Mouse (Mus musculus) B cell, adult 2 months (primary cell): Measurements from ENCODE around the gene Kmt2b.

Experiments used
- DNase-seq, 2 experiments: peaks; one replicate each; pipeline ENCODE4 v3.0.0; 2022

Kmt2b gene

GRCm38 (mm10) chr7:30588676-30589434 is at the start of gene Kmt2b:
TSS of gene Kmt2b (minus strand) at chr7:30588726.
- DNase-seq: peak; percentile 90

DNA sequence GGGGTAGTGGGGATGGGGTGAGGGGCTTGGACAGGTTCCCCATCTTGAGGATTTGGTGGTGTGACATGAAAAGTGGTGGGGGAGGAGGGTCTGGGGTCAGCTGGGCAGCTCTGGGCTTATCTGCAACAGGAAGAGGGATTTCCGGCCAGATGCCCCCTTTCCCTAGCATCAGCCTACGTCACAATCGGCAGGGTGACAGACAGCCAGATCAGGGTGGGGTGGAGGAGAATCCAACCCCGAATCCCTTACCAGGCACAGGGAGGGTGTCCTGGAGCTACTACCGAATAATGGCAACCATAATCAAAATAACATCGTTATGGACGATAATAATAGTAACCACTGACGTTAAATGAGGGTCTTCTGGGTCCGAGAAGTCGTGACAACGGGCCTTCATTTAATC is 47.9 kb upstream of the Kmt2b start:
- DNase-seq: no peak

DNA sequence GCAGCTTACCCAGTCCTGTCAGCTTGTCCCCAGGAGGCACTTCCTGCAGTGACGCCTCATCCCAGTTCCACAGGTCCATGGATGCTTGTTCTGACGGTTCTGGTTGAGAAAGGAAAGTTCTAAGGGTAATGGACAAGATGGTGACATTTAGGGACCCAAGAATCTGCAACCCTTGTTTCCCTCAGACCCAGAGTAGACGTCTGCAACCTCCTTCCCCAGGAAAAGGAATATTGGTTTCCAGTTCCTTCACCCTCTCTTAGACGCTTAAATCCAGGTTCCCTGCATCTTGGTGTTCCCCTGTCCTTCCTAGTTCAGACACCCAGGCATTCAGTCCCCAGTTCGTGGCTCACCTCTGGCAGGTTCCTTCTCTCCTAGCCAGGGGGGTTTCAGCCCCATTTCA is 47.2 kb upstream of the Kmt2b start, which contains the start of gene Etv2:
Gene Etv2 (minus strand): TSS at position 101 of the 400 bp plus-strand sequence.
- DNase-seq: no peak

DNA sequence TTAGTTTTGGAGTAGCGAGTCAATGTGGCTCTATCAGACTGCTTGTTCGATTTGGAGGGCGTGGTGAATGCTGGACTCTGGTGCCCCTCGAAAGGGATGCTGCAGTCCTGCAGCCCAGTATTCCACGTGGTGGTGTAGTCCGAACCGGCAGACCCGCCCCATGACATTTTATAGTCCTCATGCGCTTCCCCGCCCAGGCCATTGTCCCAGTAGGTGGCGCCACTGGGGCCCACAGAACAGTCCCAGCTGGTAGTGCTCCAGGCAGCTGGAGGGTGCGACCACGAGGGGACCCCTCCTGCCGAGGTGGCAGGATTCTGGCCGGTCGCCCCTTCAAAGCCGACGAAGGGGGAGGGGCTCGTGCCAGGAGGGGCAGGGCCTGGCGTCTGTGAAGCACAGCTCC is 46.1 kb upstream of the Kmt2b start:
- peak; percentile 81 to 83 for DNase-seq

DNA sequence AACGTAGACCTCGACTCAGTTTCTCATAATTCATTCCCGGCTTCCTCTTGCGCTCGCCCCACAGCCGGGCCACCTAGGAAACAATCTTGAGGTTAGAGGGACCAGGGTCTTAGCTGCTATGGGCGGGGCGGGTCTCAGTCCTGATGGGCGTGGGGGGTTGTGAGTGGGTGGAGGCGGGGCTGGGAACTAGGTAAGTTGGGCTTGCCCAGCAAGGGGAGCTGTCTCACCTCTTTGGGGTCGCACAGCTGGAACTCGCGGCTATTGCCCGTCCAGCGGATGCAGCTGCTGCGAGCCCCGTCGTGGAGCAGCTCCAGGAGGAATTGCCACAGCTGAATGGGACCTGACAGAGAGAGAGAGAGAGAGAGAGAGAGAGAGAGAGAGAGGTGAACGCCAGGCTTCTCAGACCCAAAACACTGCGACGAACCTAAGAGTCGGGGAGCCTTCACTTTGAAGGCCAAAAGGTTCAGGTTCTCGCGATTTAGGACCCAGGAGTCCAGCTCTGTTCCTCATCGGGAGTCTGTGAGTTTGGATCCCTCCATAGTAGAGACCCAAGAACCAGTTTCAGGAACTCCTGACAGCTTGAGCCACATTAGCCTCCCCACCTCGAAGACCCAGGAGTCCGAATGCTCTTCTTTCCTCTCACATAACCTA is 45.4 kb upstream of the Kmt2b start:
- no peak for DNase-seq

DNA sequence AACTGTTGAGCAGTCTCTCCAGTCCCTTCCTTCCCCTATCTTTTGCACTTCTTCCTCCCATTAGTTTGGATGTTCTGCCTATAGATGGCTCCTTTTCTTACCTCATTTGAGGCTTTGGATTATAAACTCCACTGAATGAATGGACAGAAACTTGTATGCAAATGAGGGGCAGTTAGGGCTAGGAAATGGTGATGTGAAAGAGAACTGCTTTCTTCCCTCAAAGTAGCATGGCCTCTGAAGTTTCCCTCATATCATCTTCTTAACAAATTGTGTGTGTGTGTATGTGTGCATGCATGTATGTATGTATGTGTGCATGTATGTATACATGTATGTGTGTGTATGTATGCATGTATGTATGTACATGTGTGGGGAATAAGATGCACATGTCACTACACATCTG is 40.5 kb upstream of the Kmt2b start:
- no peak for DNase-seq

DNA sequence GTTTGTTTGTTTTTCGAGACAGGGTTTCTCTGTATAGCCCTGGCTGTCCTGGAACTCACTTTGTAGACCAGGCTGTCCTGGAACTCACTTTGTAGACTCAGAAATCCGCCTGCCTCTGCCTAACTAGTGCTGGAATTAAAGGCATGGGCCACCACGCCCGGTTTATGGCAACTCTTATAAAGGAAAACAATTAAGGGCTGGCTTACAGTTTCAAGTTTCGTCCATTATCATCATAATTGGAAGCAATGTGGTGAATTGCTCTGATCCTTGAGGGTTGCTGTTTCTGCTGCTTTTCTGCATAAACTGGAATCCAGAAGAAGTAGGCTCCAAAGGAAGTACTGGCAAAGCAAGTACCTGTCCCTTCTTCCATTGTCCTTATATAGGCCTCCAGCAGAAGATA is 38.1 kb upstream of the Kmt2b start:
- no peak for DNase-seq

- DNase-seq: peak; percentile 86 to 87
Observed at GRCm38 (mm10) chr7:30625530-30626384, 37.2 kb upstream of the Kmt2b start, which contains the start of gene Cox6b1. TSS of gene Cox6b1 (minus strand) at chr7:30626151.

GRCm38 (mm10) chr7:30619202-30619601 is 30.7 kb upstream of the Kmt2b start:
- peak; percentile 65 to 68 for DNase-seq

- no peak for DNase-seq
Observed at GRCm38 (mm10) chr7:30618658-30619057, 30.1 kb upstream of the Kmt2b start.

GRCm38 (mm10) chr7:30615049-30615760 is 26.7 kb upstream of the Kmt2b start:
- no peak for DNase-seq

DNA sequence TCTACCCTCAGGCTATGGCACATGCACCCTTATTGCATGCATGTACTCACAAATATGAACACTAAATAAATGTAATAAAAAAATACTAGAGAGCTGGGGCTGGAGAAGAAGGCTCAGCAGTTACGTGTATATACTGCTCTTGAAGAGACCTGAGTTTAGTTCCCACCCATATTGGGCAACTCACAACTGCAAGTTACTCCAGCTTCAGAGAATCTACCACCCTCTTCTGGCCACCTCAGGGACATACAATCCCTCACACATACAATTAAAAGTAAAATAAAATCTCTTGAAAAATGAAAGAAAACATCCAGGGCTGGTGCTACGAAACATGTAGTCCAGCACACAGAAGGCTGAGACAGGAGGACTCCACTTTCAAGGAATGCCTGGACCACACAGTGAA is 25.9 kb upstream of the Kmt2b start:
- peak; percentile 25 to 28 for DNase-seq

DNA sequence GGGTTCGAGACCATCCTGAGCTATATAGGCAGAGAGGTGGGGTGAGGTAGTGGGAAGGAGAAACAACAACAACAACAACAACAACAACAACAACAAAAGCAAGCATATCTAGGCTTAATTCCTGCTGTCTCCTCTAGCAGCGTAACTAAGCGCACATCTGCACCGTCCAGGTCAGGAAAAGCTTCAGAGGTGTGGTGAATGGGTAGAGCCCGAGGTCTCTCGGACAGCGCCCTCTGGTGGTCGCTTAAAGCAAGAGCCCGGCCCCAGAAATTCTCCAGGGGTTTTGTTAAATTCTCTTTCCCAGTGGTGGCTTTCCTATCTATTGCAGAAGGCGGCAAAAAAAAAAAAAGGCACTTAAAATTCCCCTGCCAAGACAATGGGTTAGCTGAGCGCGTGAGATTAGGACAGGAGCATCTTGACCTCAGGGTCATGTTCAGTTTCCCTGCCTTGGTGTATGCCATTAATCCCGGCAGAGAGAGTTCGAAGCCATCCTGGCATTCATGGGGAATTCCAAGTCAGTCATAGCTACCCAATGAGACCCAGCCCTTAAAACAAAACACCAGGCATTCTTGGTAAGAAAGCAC is 25.1 kb upstream of the Kmt2b start:
- DNase-seq: peak; percentile 77 to 78

DNA sequence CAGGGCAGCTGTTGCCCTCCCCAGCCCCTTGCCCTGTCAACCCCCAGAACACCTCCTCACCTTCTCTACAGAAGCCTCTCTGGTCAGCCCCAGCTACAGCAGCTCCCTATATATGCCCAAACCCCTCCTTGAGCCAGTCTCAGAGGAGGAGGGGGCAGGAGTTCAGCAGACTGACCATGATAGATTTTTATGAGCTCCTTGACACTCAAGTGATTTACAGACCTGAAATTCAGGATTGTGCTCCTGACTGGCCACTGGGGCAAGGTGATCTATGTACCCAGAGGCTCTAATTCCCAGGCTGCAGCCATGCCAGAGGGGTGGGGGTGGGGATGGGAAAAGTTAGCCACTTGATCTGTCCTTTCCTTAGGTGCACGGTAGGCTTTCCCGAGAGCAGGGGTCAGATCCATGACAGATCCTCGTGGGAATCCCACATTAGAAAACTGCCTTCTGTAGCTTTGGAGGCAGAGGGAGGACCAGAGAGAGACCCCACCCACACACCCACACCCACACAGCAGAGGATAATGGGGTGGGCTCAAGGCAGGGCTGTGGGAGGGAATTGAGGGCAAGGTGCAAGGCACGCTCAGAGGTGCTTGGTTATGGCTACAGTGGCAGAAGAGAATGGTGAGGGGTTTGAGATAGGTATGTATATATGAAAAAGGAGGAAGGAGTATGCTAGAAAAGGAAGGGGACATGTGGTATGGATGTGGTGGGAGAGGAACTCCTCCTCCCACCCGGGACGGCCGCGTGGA is 24.3 kb upstream of the Kmt2b start, which contains the start of gene Upk1a:
Gene Upk1a (minus strand): TSS at position 194 of the 749 bp plus-strand sequence.
- DNase-seq: no peak

GRCm38 (mm10) chr7:30610043-30610442 is 21.5 kb upstream of the Kmt2b start:
- no peak for DNase-seq

DNA sequence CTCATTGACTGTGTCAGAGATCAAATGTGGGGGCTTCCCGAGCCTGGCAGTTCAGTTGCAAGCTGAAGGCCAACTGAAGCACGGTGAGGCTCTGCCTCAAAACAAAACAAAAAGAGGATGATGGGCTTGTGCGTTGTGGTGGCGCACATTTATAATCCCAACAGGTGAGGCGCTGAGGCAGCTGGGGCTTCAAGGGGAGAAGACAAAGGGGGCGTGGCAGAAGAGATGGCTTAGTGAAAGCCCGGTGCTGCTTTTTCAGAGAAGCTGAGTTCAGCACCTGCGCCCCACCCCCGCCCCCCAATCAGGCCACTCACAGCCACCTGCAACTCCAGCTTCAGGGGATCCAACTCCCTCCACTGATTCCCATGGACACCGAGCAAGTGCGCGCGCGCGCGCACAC is 19.9 kb upstream of the Kmt2b start:
- DNase-seq: no peak

GRCm38 (mm10) chr7:30607706-30608309 is 19.3 kb upstream of the Kmt2b start:
- DNase-seq: peak; percentile 76 to 79

DNA sequence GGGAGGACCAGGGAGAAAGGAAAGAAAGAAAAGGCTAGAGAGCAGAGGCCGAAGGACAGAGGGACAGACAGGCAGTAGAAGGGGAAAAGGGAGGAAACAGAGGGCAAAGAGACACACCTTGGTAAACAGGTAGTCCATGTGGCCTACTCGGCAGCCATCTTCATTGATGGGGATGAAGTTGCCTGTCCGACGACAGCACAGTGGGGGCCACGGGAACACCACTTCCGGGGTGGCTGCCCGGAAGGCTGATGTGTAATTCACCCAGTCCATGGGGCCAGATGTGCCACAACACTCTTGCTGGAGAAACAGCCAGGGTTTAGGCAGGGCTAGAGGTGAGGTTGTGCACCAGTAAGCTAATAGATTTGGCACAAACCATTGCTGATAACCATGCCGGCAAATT is 16.4 kb upstream of the Kmt2b start:
- no peak for DNase-seq

DNA sequence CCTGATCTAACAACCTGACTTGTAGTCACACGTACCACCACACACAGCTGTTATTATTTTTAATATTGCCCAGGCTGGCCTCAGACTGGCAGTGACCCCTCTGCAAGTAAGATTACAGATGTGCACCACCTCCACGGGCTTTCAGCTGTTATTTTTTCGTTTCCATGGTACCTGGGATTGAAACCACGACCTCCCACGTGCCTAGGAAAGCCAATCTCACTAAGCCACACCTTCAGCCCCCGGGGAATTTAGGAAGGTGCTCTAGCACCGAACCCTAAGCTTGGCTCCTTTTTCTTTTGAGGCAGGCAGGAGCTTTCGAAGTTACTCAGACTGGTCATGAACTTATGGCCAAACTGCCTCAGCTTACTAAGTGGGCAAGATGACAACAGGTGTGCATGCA is 15.9 kb upstream of the Kmt2b start:
- DNase-seq: no peak

GRCm38 (mm10) chr7:30602583-30602982 is 14.1 kb upstream of the Kmt2b start:
- no peak for DNase-seq

- DNase-seq: no peak
Observed at GRCm38 (mm10) chr7:30600651-30601050, 12.1 kb upstream of the Kmt2b start.
